Mouse (Mus musculus): ENCODE measurements at regions not wholly inside any gene's neighbourhood (a gene's known extent, or its start where the extent isn't known, plus 50 kb on each side); places are given as distances from the start of the nearest gene placed in this dataset.

GRCm38 (mm10) chr16:53026056-53026455, 572.2 kb upstream of the Alcam start:
- DNase-seq (ENCODE audit: inconsistent age in 2 of 2, low spot score in 1 of 2), result no peak

GRCm38 (mm10) chr16:53011847-53012246, 558.0 kb upstream of the Alcam start:
- DNase-seq (ENCODE audit: inconsistent age in 2 of 2, low spot score in 1 of 2), result peak in 1 of 2 experiments; percentile 8

DNA sequence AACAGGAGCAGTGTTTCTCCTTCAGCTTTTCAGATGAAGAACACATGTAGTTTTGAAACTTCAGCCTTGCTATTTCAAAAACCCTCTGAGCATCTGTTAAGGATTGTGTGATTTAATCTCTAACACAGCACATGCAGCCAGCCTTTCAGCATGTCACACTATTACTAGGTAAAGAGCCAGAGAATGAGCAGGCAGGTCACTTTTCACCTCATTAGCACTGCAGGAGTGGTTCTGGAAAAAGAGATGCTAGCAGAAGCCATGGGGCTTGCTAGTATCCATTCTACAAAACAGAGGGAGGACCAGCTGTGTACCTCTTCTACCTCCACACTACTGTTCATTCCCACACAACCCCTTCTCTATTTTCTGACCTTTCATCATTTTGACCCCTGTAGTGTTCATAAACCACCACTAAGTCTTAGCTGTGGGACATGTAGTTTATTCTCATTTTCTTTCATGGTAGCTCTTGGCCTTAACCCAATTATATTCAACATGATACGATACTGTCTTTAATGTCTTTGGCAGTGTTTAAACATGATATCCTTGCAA, 535.1 kb upstream of the Alcam start:
- no peak for DNase-seq (ENCODE audit: inconsistent age in 2 of 2, low spot score in 1 of 2)

DNA sequence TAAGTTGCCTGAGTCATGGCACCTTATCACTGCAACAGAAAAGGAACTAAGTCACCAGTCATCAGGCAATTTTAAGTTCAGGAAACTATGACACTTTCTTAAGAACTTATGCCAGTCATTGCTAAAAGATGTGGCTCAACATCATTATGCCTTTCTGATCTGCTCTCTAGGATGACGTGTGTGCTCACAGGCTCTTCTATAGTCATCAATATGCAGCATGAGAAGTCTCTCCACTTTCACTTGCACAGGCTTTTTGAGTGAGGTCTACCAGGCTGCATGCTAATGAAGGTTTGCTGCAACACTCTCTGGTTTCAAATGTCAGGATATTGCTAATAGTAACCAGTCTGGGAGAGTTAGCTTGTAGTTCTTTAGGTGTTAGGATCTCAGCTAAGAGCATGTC, 530.5 kb upstream of the Alcam start:
- DNase-seq (ENCODE audit: inconsistent age in 2 of 2, low spot score in 1 of 2), result no peak

- no peak for DNase-seq (ENCODE audit: inconsistent age in 2 of 2, low spot score in 1 of 2)
Observed at GRCm38 (mm10) chr16:52980995-52981394, 527.1 kb upstream of the Alcam start.

DNA sequence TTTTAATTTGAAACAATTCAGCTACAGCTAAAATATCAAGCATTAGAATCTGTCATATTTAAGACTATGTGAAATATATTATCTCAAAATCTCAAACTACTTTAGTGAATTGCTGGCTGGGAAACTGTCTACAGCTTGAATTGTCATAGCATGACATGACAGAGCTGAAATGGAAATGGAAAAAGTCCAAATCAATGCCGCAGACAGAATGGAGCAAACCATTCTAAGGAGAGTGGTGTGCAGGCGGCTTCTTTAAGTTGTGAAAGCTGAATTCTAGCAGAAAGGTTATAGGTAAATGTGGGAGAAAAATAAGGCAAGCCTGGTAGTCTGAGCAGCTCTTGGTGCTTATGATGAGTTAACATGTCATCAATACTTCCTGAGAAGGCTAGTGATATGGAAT, 518.9 kb upstream of the Alcam start:
- no peak for DNase-seq (ENCODE audit: inconsistent age in 2 of 2, low spot score in 1 of 2)

DNA sequence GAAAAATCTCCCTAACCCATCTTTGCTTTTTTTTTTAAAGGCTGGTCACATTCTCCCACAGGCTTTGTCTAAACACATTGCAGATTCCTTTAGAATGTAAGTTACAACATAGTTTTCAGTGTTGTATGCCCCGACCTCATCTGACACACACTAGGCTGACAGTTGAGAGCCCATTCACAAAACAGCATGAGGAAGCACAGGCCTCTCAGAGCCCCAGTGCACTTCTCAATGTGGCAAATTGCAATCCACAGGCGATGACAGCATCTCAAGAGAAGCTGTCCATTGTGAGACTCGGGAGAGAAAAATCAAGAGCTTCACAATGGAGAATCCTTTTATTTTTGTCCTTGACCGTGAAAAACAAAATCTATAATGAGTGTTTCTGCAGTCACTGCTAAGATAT, 493.8 kb upstream of the Alcam start:
- no peak for DNase-seq (ENCODE audit: inconsistent age in 2 of 2, low spot score in 1 of 2)

DNA sequence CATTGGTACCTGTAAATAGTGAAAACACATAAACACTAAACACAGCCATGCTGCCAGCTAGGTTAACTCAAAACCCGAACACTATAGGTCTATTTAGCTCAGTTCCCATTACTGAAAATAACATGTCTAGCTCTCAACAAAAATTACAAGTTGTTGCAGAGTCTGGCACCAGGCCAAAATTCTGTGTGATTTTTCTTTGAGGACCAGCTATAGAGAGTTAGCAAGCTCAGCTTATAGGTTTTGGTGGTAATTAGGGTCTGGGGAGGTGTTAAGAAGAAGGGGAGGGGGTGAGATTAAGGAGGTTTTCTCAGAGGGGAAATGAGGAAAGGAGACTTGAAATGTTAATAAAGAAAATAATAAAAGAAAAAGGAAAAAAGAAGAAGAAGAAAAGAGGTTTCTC, 480.9 kb upstream of the Alcam start:
- no peak for DNase-seq (ENCODE audit: inconsistent age in 2 of 2, low spot score in 1 of 2)

GRCm38 (mm10) chr16:52931978-52932377, 478.1 kb upstream of the Alcam start:
- DNase-seq (ENCODE audit: inconsistent age in 2 of 2, low spot score in 1 of 2), result no peak

- no peak for DNase-seq (ENCODE audit: inconsistent age in 2 of 2, low spot score in 1 of 2)
Observed at GRCm38 (mm10) chr16:52892467-52893255, 438.8 kb upstream of the Alcam start.

DNA sequence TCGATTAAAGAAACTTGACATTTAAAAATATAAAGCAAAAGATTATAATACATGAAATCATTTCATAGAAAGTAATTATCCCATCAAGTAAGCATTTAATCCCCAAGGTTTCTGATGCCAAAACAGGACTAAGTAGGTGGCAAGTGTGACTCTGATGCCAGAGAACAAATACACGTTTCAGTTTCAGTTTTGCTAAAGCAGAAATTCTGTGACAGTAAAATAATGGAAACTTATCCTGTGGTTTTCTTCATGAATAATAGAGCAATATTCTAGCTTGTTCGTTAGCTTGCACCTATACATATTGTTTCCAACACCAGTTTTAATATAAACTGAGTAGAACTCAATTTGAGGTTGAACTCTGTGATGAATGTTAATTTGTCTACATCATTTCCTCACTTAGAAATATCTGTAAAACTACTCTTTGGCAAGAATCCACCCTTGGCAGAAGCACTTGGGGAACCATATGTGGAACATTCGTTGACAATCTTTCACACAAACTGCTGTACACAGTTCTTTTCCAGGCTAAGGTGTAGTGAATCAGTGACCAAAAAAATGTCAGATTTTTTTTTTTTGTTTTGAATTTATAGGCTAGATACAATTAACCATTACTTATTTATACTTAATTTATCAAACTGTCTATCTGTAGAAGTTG, 425.7 kb upstream of the Alcam start:
- no peak for DNase-seq (ENCODE audit: inconsistent age in 2 of 2, low spot score in 1 of 2)

- DNase-seq (ENCODE audit: inconsistent age in 2 of 2, low spot score in 1 of 2), result no peak
Observed at GRCm38 (mm10) chr16:52867833-52868232, 414.0 kb upstream of the Alcam start.

- DNase-seq (ENCODE audit: inconsistent age in 2 of 2, low spot score in 1 of 2), result no peak
Observed at GRCm38 (mm10) chr16:52863554-52863953, 409.7 kb upstream of the Alcam start.

- no peak for DNase-seq (ENCODE audit: inconsistent age in 2 of 2, low spot score in 1 of 2)
Observed at GRCm38 (mm10) chr16:52861263-52861662, 407.4 kb upstream of the Alcam start.

GRCm38 (mm10) chr16:52858441-52859209, 404.8 kb upstream of the Alcam start:
- DNase-seq (ENCODE audit: inconsistent age in 2 of 2, low spot score in 1 of 2), result no peak

DNA sequence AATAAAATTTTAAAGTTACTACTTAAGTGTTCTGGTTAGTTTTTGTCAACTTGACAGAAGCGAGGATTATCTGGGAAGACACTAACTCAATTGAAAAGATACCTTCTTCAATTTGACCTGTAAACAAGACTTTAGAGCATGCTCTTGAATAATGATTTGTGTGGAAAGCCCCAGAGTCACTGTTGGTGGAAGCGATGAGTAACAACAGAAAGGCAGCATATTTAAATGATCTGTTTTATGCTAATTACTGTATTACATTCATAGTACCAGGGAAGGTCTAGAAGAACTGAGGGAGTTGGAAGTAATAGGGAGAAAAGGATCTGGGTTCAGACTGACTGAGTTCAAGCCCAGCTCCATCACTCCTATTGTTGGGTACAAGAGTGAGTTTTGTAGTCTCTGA, 397.3 kb upstream of the Alcam start:
- DNase-seq (ENCODE audit: inconsistent age in 2 of 2, low spot score in 1 of 2), result no peak

GRCm38 (mm10) chr16:52818976-52819375, 365.1 kb upstream of the Alcam start:
- no peak for DNase-seq (ENCODE audit: inconsistent age in 2 of 2, low spot score in 1 of 2)

DNA sequence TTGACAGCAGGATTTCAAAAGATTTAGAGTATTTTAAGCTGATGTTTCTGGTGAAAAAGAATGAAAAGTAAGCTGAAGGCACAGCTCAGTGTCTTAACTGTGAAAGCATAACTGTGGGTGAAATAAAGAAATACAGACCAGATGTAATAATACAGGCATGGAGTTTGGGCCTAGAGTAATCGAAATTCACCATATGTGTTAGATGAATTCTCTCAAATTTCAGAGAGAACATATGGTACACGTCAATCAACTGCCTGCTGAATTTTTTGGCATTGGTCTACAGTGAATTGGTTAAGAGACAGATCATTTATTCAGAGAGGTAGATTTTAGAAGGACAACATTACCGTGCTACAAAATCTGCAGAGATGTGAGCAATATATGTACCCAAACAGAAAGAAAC, 357.3 kb upstream of the Alcam start:
- no peak for DNase-seq (ENCODE audit: inconsistent age in 2 of 2, low spot score in 1 of 2)

DNA sequence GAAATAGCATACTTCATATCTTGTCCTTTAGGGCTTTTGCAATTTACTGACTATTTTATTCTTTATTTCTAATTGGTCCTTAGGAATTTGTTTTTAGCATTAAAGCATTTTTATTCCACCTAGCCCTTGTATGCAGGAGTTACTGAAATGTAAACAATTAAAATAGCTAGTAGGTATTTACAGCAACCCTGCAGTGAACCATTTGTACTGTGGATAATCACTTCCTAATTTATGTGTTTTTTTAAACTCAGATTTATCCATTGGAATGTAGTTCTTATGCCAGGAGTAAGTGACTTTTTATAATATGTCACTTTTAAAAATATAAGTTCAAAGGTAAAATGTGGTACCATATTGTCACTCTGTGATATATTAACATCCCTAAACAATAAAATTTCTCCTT, 350.5 kb upstream of the Alcam start:
- no peak for DNase-seq (ENCODE audit: inconsistent age in 2 of 2, low spot score in 1 of 2)

GRCm38 (mm10) chr16:52799715-52800392, 346.0 kb upstream of the Alcam start:
- DNase-seq (ENCODE audit: inconsistent age in 2 of 2, low spot score in 1 of 2), result no peak

DNA sequence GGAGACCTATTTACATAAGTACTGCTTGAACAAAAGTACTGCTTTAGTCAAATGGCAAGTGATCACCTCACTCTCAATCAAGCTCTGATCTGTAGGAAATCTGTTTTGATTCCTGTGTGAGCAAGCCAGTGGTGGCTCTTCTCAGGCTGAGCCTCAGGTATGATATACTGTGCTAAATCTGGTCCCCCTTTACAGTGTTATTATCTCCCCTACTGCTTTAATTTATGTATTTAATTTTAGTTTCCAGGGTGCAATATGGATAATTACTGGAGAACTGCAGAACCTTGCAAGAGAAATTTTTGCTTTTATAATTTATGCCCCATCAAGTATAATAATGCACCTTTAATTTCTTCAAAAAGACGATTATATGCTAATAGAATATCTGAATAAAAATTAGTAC, 341.3 kb upstream of the Alcam start:
- no peak for DNase-seq (ENCODE audit: inconsistent age in 2 of 2, low spot score in 1 of 2)
